Mouse (Mus musculus): ENCODE results near the gene Gjb4. TPM values are rescaled to one million over a fixed set of nuclear protein-coding genes. Genes with fewer than 3 reads are reported as not detected.

Gjb4 gene
- not detected for polyA plus RNA-seq (2014; fragmentation: Illumina TruSeq; extraction: RNeasy Lipid Tissue Mini Kit (QIAGEN cat#74804); ENCODE audit: low read depth, low replicate concordance)

DNA sequence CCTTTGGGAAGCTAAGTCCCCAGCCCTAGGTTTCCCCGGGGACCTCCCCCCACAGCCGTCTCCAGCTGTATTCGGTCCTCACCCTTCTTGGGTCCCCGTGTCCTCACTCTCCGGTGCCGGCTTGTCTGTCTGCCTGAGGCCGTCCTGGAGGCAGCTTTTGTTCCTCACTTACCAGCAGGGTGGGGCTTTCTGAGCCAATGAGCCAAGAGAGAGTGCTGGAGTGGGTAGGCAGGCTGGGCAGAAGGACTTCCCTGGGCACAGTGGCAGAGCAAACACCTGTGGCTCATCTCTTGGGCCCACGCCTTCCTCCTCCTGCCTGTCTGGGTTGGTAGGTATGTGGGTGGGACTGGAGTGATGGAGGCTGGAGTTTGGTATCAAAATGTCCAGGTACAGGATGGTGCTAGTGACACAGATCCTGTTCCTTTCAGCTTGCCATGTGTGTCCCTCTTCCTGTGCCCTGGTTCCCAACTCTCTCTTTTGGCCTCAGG is at the start of gene Gjb4:
Gjb4 (minus strand) TSS at position 131 of the 488 bp plus-strand sequence.

DNA sequence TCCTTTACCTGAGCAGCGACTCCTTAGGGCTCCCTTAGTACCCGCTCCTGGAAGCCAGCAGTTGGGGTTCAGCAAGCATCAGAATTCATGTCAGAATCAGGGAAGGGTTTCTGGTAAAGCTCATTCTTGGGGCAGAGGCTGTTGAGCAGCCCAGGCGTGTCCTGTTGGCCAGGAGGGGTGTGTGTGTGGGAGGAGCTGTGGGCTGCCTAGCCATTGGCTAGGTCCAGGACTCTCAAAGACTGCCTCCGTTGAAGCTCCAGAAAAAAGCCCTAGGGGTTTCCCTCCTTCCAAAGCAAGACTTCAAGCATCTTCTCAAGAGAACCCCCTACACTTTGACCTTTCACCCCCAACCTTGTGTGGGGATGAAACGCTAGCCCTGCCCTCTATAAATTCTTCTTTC is 4.1 kb upstream of the Gjb4 start, which contains the start of gene Gjb5:
Gjb5 (minus strand) TSS at position 164 of the 400 bp plus-strand sequence.

GRCm38 (mm10) chr4:127330181-127331100 is 23.4 kb downstream of the Gjb4 start, which contains the start of gene Gjb3:
Gene Gjb3 (minus strand): TSS chr4:127330844.

GRCm38 (mm10) chr4:127313861-127314260 is 40.0 kb downstream of the Gjb4 start, which contains the start of gene Gja4:
Gene Gja4 (minus strand): TSS chr4:127314039.

Other genes starting within 250 kb of the Gjb4 start
- gene Tmem35b, start 230.4 kb downstream of the Gjb4 start, polyA plus RNA-seq (2014; fragmentation: Illumina TruSeq; extraction: RNeasy Lipid Tissue Mini Kit (QIAGEN cat#74804); ENCODE audit: low read depth, low replicate concordance): 24.6 TPM
- not detected for gene Dlgap3, start 184.9 kb downstream of the Gjb4 start, polyA plus RNA-seq (2014; fragmentation: Illumina TruSeq; extraction: RNeasy Lipid Tissue Mini Kit (QIAGEN cat#74804); ENCODE audit: low read depth, low replicate concordance)
- gene Smim12, start 110.3 kb downstream of the Gjb4 start, polyA plus RNA-seq (2014; fragmentation: Illumina TruSeq; extraction: RNeasy Lipid Tissue Mini Kit (QIAGEN cat#74804); ENCODE audit: low read depth, low replicate concordance): 1.1 TPM
- gene Gja4, start 40.0 kb downstream of the Gjb4 start, polyA plus RNA-seq (2014; fragmentation: Illumina TruSeq; extraction: RNeasy Lipid Tissue Mini Kit (QIAGEN cat#74804); ENCODE audit: low read depth, low replicate concordance): not detected
- 4.0 TPM for gene Gjb3, start 23.2 kb downstream of the Gjb4 start, polyA plus RNA-seq (2014; fragmentation: Illumina TruSeq; extraction: RNeasy Lipid Tissue Mini Kit (QIAGEN cat#74804); ENCODE audit: low read depth, low replicate concordance)
- 0.41 TPM for gene Gjb5, start 4.1 kb upstream of the Gjb4 start, polyA plus RNA-seq (2014; fragmentation: Illumina TruSeq; extraction: RNeasy Lipid Tissue Mini Kit (QIAGEN cat#74804); ENCODE audit: low read depth, low replicate concordance)